Mouse (Mus musculus) MEL (cell line): ENCODE measurements at regions not wholly inside any gene's neighbourhood (a gene's known extent, or its start where the extent isn't known, plus 50 kb on each side); places are given as distances from the start of the nearest gene placed in this dataset.
A peak's percentile ranks its signal among the peaks of the same experiment; 100 is the strongest.

Experiments
- DNase-seq: peaks from one replicate; pipeline ENCODE4 v3.0.0; 2011; ENCODE audit warnings: low read depth, low spot score
- H3K27ac ChIP-seq: 2 replicates; pipeline ENCODE4 v1.5.1; 2012; ENCODE audit warnings: low read depth, mild to moderate bottlenecking, control low read depth, low read length, moderate library complexity; ENCODE audit not compliant: control insufficient read depth
- H3K27me3 ChIP-seq, 2 experiments: fragments of 150-350 bp in 1 of 2; sonication (generic) in 1 of 2; 2 replicates each; pipeline ENCODE4 v1.6.1; 2012; ENCODE audit warnings: low read length in 2 of 2, mild to moderate bottlenecking in 2 of 2, improper control_type of control experiment in 1 of 2, moderate library complexity in 1 of 2; ENCODE audit not compliant: insufficient read depth in 2 of 2, control insufficient read depth in 1 of 2
- H3K36me3 ChIP-seq, 2 experiments: 2 replicates each; pipeline ENCODE4 v1.6.1; 2012 to 2014; ENCODE audit warnings: low read length in 2 of 2, improper control_type of control experiment in 1 of 2, inconsistent platforms in 1 of 2, mild to moderate bottlenecking in 1 of 2; ENCODE audit not compliant: insufficient read depth in 2 of 2, control insufficient read depth in 1 of 2
- H3K4me1 ChIP-seq, 2 experiments: fragments of 150-350 bp in 1 of 2; sonication (generic) in 1 of 2; 2 replicates each; pipeline ENCODE4 v1.6.1; 2012; ENCODE audit warnings: low read length in 2 of 2, improper control_type of control experiment in 1 of 2, mild to moderate bottlenecking in 1 of 2; ENCODE audit not compliant: insufficient read depth in 2 of 2, control insufficient read depth in 1 of 2
- H3K4me3 ChIP-seq, 2 experiments: fragments of 150-350 bp in 1 of 2; sonication (generic) in 1 of 2; 2 replicates each; pipeline ENCODE4 v1.5.1; 2012; ENCODE audit warnings: low read depth in 2 of 2, low read length in 2 of 2, mild to moderate bottlenecking in 2 of 2, moderate library complexity in 2 of 2, control low read depth in 1 of 2, improper control_type of control experiment in 1 of 2; ENCODE audit not compliant: control insufficient read depth in 1 of 2, insufficient read depth in 1 of 2
- H3K79me2 ChIP-seq: 2 replicates; pipeline ENCODE4 v1.6.1; 2012; ENCODE audit warnings: mild to moderate bottlenecking, low read length, moderate library complexity; ENCODE audit not compliant: control insufficient read depth, poor library complexity, insufficient read depth
- H3K9ac ChIP-seq: 2 replicates; pipeline ENCODE4 v1.6.1; 2012; ENCODE audit warnings: low read depth, mild to moderate bottlenecking, control low read depth, low read length, moderate library complexity; ENCODE audit not compliant: control insufficient read depth, poor library complexity, severe bottlenecking
- H3K9me3 ChIP-seq: fragments of 150-350 bp; sonication (generic); replicated peaks from 2 replicates; pipeline ENCODE4 v1.6.1; 2012; ENCODE audit warnings: mild to moderate bottlenecking, low read length, improper control_type of control experiment, moderate library complexity; ENCODE audit not compliant: insufficient read depth
- CHD1 ChIP-seq: IDR thresholded peaks from 2 replicates; pipeline ENCODE4 v1.6.1; 2012; ENCODE audit warnings: low read depth, mild to moderate bottlenecking, inconsistent platforms, low read length, improper control_type of control experiment
- CTCF ChIP-seq, 3 experiments: IDR thresholded peaks in 2 of 3; conservative IDR thresholded peaks in 1 of 3; 2 replicates each; pipeline ENCODE4 v1.5.1; 2011 to 2012; ENCODE audit warnings: low read length in 3 of 3, low read depth in 2 of 3, mild to moderate bottlenecking in 2 of 3, improper control_type of control experiment in 1 of 3, inconsistent platforms in 1 of 3, mixed read lengths in 1 of 3, moderate library complexity in 1 of 3; ENCODE audit not compliant: control insufficient read depth in 1 of 3, insufficient read depth in 1 of 3, poor library complexity in 1 of 3, severe bottlenecking in 1 of 3
- EP300 ChIP-seq, 2 experiments: IDR thresholded peaks; 2 replicates each; pipeline ENCODE4 v1.6.1; 2011; ENCODE audit warnings: improper control_type of control experiment in 2 of 2, low read length in 2 of 2, low read depth in 1 of 2, mild to moderate bottlenecking in 1 of 2
- GABPA ChIP-seq: IDR thresholded peaks from 2 replicates; pipeline ENCODE4 v1.6.1; 2012; ENCODE audit warnings: low read depth, mild to moderate bottlenecking, inconsistent platforms, low read length, improper control_type of control experiment, moderate library complexity
- JUND ChIP-seq: IDR thresholded peaks from 2 replicates; pipeline ENCODE4 v1.6.1; 2011; ENCODE audit warnings: low read depth, mild to moderate bottlenecking, improper control_type of control experiment, low read length
- KAT2A ChIP-seq: conservative IDR thresholded peaks from 2 replicates; pipeline ENCODE4 v1.6.1; 2012; ENCODE audit warnings: low read depth, low read length, improper control_type of control experiment, inconsistent platforms
- MAX ChIP-seq: IDR thresholded peaks from 2 replicates; pipeline ENCODE4 v1.6.1; 2011; ENCODE audit warnings: low read length, improper control_type of control experiment
- MAZ ChIP-seq: IDR thresholded peaks from 2 replicates; pipeline ENCODE4 v1.6.1; 2012; ENCODE audit warnings: low read depth, mild to moderate bottlenecking, inconsistent platforms, low read length, improper control_type of control experiment
- MEF2A ChIP-seq: IDR thresholded peaks from 2 replicates; pipeline ENCODE4 v1.6.1; 2014; ENCODE audit warnings: low read depth, mild to moderate bottlenecking, inconsistent platforms, low read length, improper control_type of control experiment; ENCODE audit not compliant: poor library complexity, insufficient replicate concordance, severe bottlenecking; ENCODE audit errors: extremely low read depth
- MXI1 ChIP-seq: IDR thresholded peaks from 2 replicates; pipeline ENCODE4 v1.6.1; 2011; ENCODE audit warnings: mild to moderate bottlenecking, low read depth, low read length, improper control_type of control experiment
- MYB ChIP-seq: IDR thresholded peaks from 2 replicates; pipeline ENCODE4 v1.6.1; 2011; ENCODE audit warnings: mild to moderate bottlenecking, low read depth, low read length, improper control_type of control experiment
- POLR2A ChIP-seq, 2 experiments: IDR thresholded peaks; 2 replicates each; pipeline ENCODE4 v1.6.1; 2011 to 2012; ENCODE audit warnings: low read length in 2 of 2, mild to moderate bottlenecking in 2 of 2, control low read depth in 1 of 2, improper control_type of control experiment in 1 of 2, low read depth in 1 of 2, moderate library complexity in 1 of 2; ENCODE audit not compliant: control insufficient read depth in 1 of 2, insufficient read depth in 1 of 2, poor library complexity in 1 of 2
- POLR2AphosphoS2 ChIP-seq: IDR thresholded peaks from 2 replicates; pipeline ENCODE4 v1.6.1; 2011; ENCODE audit warnings: low read length, improper control_type of control experiment
- POLR2AphosphoS5 ChIP-seq: IDR thresholded peaks from 2 replicates; pipeline ENCODE4 v1.6.1; 2012; ENCODE audit warnings: low read depth, borderline replicate concordance, mild to moderate bottlenecking, inconsistent platforms, low read length, moderate library complexity, mixed read lengths
- RCOR1 ChIP-seq: IDR thresholded peaks from 2 replicates; pipeline ENCODE4 v1.6.1; 2012; ENCODE audit warnings: low read depth, mild to moderate bottlenecking, inconsistent platforms, low read length, improper control_type of control experiment
- SIN3A ChIP-seq: IDR thresholded peaks from 2 replicates; pipeline ENCODE4 v1.6.1; 2012; ENCODE audit warnings: low read length, improper control_type of control experiment, inconsistent platforms
- TCF12 ChIP-seq: IDR thresholded peaks from 2 replicates; pipeline ENCODE4 v1.6.1; 2014; ENCODE audit warnings: low read depth, mild to moderate bottlenecking, inconsistent platforms, low read length, improper control_type of control experiment, moderate library complexity
- UBTF ChIP-seq: IDR thresholded peaks from 2 replicates; pipeline ENCODE4 v1.6.1; 2012; ENCODE audit warnings: low read depth, mild to moderate bottlenecking, inconsistent platforms, low read length, improper control_type of control experiment, moderate library complexity, borderline replicate concordance; ENCODE audit not compliant: insufficient read depth
- USF1 ChIP-seq: IDR thresholded peaks from 2 replicates; pipeline ENCODE4 v1.6.1; 2014; ENCODE audit warnings: low read depth, mild to moderate bottlenecking, inconsistent platforms, low read length, improper control_type of control experiment, moderate library complexity
- ZC3H11A ChIP-seq: IDR thresholded peaks from 2 replicates; pipeline ENCODE4 v1.6.1; 2012; ENCODE audit warnings: low read depth, mild to moderate bottlenecking, inconsistent platforms, low read length, improper control_type of control experiment
- ZMIZ1 ChIP-seq: IDR thresholded peaks from 2 replicates; pipeline ENCODE4 v1.6.1; 2012; ENCODE audit warnings: low read depth, mild to moderate bottlenecking, inconsistent platforms, low read length, improper control_type of control experiment, moderate library complexity
- ZNF384 ChIP-seq: IDR thresholded peaks from 2 replicates; pipeline ENCODE4 v1.6.1; 2012; ENCODE audit warnings: low read depth, mild to moderate bottlenecking, inconsistent platforms, low read length, improper control_type of control experiment

- Histone ChIP-seq H3K4me1 (no peaks in the 10 kb centered on the region), H3K79me2 (no peaks in the 10 kb centered on the region), H3K9me3 (no peaks in the 10 kb centered on the region), H3K9ac (no peak overlapping the region), H3K27ac (no peak overlapping the region), H3K36me3 (no peaks in the 10 kb centered on the region), H3K27me3 (no peaks in the 10 kb centered on the region), H3K4me3 (no peak overlapping the region)
- TF ChIP-seq POLR2AphosphoS5 (no peak), MYB (no peak), ZMIZ1 (no peak), ZNF384 (no peak), MAX (no peak), KAT2A (no peak), CHD1 (no peak), POLR2AphosphoS2 (no peak), CTCF (IDR thresholded peaks at IDR 0.05 in 2 of 3, conservative IDR thresholded peaks at IDR 0.05 in 1 of 3; ENCODE audit: control insufficient read depth in 1 of 3, insufficient read depth in 1 of 3, low read depth in 2 of 3, low read length in 3 of 3, poor library complexity in 1 of 3, severe bottlenecking in 1 of 3) (peak in 2 of 3 experiments; percentile 14 to 20; a peak in 3 of 6 replicates)
- DNase-seq: no peak
Observed at GRCm38 (mm10) chr4:142392924-142393323, 153.7 kb upstream of the Kazn start.

GRCm38 (mm10) chr4:142390531-142391195 is 151.5 kb upstream of the Kazn start:
- no peaks in the 10 kb centered on the region for H3K36me3 ChIP-seq
- no peak overlapping the region for H3K27ac ChIP-seq
- H3K9ac ChIP-seq: no peak overlapping the region
- H3K9me3 ChIP-seq: no peaks in the 10 kb centered on the region
- DNase-seq: no peak
- H3K79me2 ChIP-seq: no peaks in the 10 kb centered on the region
- TF ChIP-seq JUND (no peak), UBTF (no peak), MAX (no peak), GABPA (no peak), POLR2AphosphoS2 (no peak), ZC3H11A (no peak), ZMIZ1 (no peak), SIN3A (no peak), RCOR1 (no peak), CTCF (IDR thresholded peaks at IDR 0.05 in 2 of 3, conservative IDR thresholded peaks at IDR 0.05 in 1 of 3; ENCODE audit: control insufficient read depth in 1 of 3, insufficient read depth in 1 of 3, low read depth in 2 of 3, low read length in 3 of 3, poor library complexity in 1 of 3, severe bottlenecking in 1 of 3) (no peak), TCF12 (no peak), MAZ (no peak), EP300 (IDR thresholded peaks at IDR 0.05; ENCODE audit: low read depth in 1 of 2, low read length in 2 of 2) (no peak), MYB (no peak), POLR2AphosphoS5 (no peak), POLR2A (IDR thresholded peaks at IDR 0.05; ENCODE audit: control insufficient read depth in 1 of 2, insufficient read depth in 1 of 2, low read depth in 1 of 2, low read length in 2 of 2, poor library complexity in 1 of 2) (no peak), MXI1 (no peak), USF1 (no peak), MEF2A (no peak)
- TF ChIP-seq, all 39 proteins: peak for 0
- Histone ChIP-seq H3K4me3 (no peak overlapping the region), H3K4me1 (no peaks in the 10 kb centered on the region), H3K27me3 (no peaks in the 10 kb centered on the region)
